Mouse (Mus musculus): ENCODE measurements around the gene Stpg3. TPM values are rescaled to one million over a fixed set of nuclear protein-coding genes. Genes with fewer than 3 reads are reported as not detected.

Stpg3 gene
- polyA plus RNA-seq, 1 experiment, result 0.06 TPM

DNA sequence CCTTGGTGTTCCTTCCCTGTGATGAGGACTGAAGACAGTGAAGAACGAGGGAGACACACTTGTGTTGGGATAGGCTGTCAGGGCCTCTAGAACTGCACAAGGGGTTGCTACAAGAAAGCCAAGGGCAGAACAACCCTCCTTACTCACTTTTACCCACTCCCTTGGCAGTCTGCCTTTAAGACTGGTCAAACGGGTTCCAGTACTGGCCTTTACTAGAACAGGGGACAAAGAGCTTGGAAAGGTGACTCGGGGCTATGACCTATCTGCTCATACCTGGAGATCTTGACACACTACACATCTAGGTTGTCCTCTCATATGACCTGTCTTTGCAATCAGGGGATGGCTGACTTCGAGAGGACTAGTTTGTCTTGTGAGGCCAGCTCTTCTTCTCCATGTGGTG is 23.1 kb upstream of the Stpg3 start:
- DNase-seq (ENCODE audit: extremely low spot score in 1 of 2, low spot score in 1 of 2), result no peak

DNA sequence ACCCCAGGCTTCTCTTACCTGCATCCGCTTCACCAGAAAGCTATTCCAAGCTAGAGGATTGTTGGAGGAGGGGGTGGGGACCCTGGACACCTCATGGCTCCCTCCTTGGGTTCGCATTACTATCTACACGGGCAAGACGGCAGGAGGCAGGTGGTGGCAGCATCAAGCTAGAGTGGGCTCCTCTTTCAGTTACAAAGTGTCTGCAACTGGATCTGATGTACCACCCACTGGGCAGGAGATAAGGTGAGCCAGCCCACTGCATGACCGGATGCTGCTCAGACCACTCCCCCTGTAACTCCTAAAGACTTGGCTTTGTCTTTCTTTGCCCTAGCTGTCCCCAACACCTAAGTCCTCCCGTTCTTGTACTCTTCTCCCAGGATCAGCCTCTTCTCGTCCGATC is 22.2 kb upstream of the Stpg3 start, which contains the start of gene Rnf224:
TSS of gene Rnf224 (minus strand) at position 174 of the 400 bp plus-strand sequence.
- DNase-seq (ENCODE audit: extremely low spot score in 1 of 2, low spot score in 1 of 2), result no peak

DNA sequence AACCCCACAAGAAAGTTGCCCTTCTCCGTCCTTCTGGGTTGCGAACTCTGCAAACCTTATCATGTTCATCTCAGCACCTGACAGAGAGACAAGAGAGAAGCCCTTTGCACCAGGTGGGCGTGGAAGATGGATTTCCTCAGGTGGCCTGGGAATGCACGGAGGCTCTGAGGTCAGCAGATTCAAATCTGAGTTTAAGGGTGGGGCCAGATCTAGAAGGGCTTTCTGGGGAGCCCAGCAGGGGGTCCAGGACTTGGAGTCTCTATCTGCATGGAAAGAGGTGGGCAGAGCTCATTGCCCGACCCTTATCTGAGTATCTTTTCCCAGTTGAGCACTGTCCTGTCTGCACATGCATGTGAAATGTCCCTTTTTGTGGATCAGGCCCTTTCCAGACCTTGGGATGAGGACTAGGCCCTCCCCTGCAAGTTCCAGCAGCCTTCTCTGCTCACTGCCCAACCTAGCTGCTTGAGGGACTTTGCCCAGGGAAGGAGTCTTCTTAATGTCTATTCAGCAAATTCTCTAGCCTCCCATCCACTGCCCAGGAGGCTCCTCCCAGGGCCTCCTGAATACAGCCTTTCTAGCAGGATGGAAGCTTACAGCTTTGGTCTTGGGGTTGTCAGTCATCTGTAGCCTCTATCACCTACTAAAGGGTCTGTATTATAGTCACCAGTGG is 20.2 kb upstream of the Stpg3 start:
- no peak for DNase-seq (ENCODE audit: extremely low spot score in 1 of 2, low spot score in 1 of 2)

DNA sequence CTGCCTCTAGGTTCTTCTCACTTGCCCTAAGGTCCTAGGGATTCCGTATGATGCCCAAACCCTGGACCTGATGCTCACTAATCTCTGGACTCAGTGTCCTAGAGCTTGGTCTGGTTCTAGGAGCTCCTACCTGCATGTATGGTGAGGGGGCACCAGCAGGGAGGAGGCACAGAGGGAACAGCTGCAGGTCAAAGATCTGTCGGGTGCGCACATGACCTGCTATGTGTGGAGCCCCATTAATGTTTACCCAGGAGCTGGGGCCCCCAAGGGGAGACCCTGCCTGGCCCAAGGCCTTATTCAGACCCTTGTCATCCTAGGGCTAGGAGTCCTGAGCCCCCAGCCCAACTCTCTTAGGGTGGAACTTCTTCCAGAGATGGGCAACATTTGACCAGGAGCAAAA is 19.6 kb upstream of the Stpg3 start, which contains the start of gene Slc34a3:
TSS of gene Slc34a3 (minus strand) at position 315 of the 400 bp plus-strand sequence.
- DNase-seq (ENCODE audit: extremely low spot score in 1 of 2, low spot score in 1 of 2), result no peak

DNA sequence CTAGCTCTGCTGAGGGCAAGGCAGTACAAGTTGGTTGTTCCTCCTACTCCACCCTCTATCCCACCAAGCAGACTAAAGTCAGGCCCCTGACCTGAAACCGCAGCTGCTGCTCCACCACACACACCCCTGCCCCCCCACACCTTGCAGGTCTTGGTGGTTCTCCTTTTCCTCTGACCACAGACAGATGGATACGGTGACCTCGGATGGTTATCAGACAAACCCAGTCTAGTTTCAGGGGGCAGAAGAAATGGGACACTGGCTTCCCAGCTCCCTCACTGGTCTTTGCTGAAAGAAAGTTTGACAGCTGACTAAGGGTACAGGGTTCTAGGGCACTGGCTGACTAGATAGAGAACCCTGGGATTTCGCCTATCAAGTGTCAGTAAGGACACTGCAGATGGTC is 19.0 kb upstream of the Stpg3 start:
- DNase-seq (ENCODE audit: extremely low spot score in 1 of 2, low spot score in 1 of 2), result no peak

DNA sequence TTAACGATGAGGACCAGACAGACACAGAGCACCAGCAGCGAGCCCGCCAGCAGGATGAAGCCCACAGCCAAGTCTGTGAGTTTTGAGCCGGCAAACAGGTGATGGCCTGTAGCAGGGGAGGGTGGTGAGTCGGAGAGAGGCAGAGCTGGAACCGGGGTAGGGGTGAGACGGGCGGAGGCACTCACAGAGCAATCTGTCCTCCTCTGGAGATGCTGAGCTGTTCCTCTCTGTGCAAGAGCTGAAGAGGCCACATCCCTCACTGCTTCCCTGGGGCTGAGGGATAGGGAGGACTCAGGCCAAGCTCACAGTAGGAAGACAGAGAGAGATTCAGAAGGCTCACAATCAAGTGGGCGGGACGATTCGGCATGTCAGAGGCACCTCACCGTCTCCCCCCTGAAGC is 16.6 kb upstream of the Stpg3 start:
- DNase-seq (ENCODE audit: extremely low spot score in 1 of 2, low spot score in 1 of 2), result no peak

DNA sequence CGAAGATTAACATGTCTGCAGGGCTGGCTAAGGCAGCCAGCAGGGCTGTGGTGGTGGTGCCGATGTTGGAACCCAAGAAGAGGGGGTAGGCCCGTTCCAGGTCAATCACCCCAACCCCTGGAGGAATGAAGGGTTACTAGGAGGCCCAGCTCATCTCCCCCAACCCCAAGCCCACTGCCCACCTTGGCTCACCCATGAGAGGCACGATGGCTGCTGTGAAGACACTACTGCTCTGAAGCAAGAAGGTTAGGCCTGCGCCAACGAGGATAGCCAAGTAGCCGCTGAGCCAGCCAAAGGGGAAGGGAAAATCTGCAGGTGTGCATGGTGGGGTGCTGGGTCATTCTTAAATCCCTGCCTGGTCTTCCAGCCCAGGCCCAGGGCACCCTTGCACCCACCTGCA is 16.1 kb upstream of the Stpg3 start:
- no peak for DNase-seq (ENCODE audit: extremely low spot score in 1 of 2, low spot score in 1 of 2)

DNA sequence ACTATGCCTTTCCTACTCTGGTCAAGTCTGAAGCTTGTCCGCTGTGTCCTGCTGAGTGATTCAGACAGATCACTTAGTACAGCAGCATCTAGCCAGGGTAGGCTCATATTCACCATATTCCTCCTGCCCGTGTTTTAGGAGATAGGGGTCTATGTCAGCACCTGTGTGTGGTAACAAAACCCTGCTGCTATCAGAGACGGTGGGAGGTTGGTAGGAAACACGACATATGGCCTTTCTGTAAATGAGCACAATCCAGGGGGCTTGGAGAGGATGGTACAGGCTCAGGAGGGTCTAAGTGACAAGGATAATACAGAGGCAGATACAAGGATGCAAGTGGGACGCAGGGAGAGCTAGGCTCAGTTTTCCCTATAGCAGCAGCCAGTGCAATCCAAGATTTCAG is 15.1 kb upstream of the Stpg3 start:
- no peak for DNase-seq (ENCODE audit: extremely low spot score in 1 of 2, low spot score in 1 of 2)

DNA sequence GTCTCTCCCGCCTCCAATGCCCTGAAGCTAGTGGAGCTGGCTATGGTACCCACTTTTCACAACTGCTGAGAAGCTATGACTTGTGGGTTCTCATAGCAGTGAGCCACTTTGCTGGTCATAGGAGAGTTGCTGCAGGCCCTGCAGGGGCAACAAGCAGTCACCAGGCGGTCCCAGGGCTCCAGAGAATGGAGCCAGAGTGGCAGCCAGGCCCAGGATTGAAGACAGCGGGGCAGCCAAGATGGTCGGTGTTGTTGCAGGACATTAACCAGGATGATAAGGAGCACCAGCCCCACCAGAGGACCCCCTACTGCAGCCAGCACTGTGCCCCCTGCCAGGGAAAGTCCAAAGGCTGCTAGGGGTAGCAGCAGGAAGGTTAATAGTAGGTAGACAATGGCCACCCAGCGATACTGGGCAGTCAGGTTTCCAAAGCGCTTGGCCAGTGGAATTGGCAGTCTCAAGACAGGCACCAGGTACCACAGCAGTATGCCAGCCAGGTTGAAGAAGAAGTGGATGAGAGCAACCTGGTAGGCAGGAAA is 14.6 kb upstream of the Stpg3 start:
- no peak for DNase-seq (ENCODE audit: extremely low spot score in 1 of 2, low spot score in 1 of 2)

DNA sequence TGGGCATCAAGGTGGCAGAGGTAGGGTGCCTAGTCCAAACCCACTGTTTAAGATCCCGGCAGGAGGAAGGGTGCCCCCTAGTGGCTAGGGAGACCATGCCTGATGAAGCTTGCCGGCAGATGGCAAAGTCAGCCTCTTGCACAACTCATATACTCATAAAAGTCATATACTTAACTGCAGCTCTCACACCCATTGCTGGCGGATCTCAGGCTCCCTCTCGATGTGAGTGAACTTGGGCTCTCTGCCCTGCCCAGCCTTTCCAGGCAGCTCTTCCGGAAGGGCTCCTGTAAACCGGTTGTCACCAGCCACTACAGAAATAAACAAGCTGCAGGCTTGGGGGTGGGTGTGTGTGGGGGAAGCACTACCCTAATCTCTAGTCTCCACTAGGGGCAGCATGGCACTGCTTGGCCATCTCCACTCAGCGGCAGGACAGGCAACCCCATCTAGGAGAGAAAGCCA is 14.0 kb upstream of the Stpg3 start:
- DNase-seq (ENCODE audit: extremely low spot score in 1 of 2, low spot score in 1 of 2), result peak; percentile 78 to 90

DNA sequence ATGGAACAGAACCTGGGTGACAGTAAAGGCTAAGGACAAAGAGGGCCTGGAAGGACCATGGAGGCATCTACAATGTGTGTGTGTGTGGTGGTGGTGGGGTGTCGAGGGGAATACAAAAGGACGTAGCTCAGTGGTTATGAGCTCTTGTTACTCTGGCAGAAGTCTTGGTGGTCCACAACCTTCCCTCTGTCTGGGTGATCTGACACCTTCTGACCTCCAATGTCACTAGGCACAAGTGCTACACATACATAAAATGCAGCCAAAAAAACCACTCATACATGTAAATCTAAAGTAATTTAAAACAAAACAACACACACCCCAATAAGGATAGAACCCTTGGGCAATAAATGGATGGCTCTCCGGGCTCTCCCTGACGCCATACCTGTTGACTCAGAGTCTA is 13.0 kb upstream of the Stpg3 start:
- DNase-seq (ENCODE audit: extremely low spot score in 1 of 2, low spot score in 1 of 2), result no peak

DNA sequence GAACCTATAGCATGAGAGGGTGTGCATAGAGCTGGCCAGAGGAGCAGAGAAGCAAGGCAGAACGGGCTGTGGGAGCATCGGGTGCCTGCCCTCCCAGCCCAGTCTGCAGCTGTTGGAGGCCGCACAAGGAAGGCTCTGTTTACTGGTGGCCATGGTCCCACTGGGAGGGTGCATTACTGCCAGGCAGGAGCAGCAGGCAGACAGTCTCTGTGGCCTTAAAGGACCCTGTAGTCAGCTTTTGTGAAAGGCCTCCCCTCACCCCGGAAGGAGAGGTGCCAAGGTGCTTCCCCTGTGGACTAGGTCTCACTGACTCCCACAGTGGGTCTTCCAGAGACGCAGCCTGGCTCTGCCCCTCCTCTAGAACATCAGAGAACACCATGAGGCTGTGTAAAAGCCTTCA is 12.4 kb upstream of the Stpg3 start:
- DNase-seq (ENCODE audit: extremely low spot score in 1 of 2, low spot score in 1 of 2), result peak in 1 of 2 experiments; percentile 49

DNA sequence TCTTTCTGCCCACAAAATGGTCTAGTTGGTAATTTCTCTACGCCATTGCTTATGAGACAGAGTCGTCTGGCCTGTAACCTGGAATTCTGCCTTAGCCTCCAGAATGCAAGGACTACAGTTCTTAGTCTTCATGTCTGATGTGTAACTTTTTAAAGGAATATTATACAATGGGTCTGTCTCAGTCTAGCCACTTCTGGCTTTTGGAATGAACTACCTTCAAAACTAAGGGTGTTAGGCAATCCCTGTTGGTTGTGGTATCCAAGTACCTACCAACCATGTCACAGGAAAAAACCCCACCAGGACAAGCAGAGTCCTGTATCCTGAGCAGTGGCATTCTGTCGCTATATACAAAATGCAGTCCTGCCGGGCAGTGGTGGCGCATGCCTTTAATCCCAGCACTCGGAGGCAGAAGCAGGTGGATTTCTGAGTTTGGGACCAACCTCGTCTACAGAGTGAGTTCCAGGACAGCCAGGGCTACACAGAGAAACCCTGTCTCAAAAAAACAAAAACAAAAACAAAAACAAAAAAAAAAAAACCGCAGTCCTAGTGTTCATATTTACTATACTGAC is 11.5 kb upstream of the Stpg3 start:
- DNase-seq (ENCODE audit: extremely low spot score in 1 of 2, low spot score in 1 of 2), result no peak

DNA sequence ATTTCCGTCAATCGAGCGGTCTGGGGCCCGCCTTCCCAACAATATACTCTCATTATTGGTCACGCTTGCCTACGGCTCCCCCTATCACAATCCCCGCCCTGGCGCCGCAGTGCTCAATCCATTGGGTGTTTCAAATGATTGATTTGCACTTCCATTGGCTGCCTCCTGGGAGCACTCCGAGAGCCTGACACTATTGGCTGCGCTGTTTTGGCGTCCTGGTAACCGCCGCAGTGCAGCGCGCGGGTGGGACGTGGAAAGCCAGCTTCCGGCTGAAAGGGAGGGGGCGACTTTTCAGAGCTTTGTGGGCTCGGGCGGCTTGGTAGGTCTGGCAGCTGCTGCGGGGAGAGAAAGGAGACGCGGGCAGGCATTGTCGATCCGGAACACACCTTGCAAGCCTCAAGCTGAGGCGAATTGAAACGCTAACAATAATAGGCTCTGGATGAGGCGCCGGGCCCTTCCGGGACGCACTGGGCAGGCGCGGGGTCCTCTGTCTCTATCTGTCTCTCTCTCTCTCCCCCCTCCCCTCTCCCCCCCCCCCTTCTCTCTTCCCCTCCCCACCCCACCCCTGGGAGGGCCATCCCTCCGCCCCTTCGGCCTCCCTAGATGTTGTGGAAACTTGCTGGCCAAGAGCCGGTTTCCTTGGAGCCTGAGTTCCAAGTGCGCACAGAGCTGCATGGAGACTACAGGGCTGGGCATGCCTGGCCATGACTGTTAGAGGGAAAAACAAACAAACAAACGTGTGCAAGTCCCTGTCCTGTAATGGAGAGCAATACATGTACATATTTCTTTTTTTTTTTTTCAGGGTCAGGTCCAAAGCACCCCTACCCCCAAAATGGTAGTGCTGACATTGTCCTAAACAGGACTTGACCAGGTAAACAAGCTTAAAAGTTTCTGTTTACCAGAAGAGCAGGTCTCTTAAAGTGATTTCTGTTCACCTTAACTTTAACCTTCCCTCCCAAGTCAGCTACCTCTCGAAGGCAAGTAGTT is 10.6 kb upstream of the Stpg3 start:
- peak; percentile 99 to 100 for DNase-seq (ENCODE audit: extremely low spot score in 1 of 2, low spot score in 1 of 2)

DNA sequence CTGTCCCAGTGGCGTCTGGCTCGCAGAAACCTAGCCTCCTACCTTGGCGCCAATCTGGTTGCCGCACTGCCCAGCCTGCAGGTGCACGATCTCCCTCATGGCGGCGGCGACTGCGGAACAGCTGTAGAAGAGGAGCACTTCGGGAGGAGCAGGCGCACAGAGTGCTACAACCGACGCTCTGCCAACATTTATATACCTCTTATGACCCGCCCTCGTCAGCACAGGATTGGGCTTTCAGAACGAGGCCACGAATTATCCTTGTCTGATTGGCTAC is 10.0 kb upstream of the Stpg3 start, which contains the start of gene Tubb4b:
TSS of gene Tubb4b (minus strand) at position 211 of the 274 bp plus-strand sequence.
- no peak for DNase-seq (ENCODE audit: extremely low spot score in 1 of 2, low spot score in 1 of 2)

DNA sequence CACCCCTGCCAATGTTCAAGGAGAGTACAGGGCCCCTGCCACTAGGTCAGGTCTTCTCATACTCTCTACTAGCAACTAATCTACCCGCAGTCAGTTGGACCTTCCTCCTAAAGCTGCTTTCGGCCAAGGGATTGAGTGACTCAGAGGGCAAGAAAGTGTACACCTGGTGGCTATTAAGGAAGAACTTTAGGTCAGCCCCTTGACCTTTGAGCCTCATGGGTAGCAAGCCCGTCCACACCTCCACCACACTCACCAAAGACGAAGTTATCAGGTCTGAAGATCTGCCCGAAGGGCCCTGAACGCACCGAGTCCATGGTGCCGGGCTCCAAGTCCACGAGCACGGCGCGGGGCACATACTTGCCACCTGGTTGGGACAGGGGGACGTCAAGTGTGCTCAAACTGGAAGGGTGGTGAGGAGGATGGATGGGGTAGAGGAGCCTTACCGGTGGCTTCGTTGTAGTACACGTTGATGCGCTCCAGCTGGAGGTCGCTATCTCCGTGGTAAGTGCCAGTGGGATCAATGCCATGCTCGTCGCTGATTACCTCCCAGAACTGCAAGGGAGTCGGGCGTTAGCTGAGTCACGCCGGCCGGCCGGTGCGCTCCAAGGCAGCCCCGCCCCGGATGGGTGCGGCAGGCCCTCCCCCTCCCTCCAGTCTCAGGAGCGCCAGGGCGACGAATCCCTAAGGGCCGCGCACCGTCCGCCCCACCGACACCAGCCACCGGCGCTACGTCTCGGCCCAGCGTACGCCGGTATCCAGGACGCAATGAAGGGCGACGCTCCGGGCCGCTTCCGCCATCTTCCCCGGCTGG is 9.4 kb upstream of the Stpg3 start:
- DNase-seq (ENCODE audit: extremely low spot score in 1 of 2, low spot score in 1 of 2), result peak in 1 of 2 experiments; percentile 77

DNA sequence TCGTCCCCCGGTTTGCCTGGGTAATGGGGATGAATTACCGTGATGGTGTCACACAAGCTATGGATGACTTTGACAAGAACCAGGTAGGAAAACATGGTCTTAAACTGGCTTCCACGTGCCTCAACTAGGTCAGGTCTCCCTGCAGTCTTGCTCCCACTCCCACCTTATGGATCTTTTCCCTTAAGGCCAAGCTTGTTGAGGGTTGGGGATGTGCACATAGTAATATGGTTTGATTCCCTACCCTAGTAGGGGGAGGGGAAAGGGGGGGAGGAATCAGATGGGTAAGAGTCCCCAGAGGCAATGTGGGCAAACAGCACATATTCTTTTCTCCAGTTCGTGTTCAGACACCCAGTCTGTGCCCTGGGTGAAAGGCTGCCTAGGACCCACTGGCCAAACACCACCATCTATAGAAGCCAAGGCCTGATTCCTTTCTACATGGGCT is 6.9 kb upstream of the Stpg3 start:
- no peak for DNase-seq (ENCODE audit: extremely low spot score in 1 of 2, low spot score in 1 of 2)

DNA sequence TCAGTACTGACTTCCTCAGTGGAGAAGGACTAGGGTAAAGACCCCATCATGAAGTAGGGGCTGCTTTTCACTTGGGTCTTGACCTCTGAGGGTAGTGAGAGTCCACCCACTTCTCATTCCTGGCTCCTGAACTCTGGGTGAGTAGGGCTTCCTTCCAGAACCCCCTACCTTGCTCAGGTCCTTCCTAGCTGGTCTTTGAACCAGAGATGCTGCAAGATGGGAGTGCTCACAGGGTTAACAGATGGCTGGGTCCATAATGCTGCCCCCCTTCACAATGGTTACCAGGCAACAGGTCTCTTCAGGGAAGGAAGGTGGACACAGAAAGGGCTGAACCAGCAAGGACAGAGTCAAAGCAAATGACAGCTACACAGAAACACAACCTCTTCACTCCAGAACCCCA is 4.0 kb upstream of the Stpg3 start, which contains the start of gene Fam166a:
TSS of gene Fam166a (plus strand) at position 301 of the 400 bp plus-strand sequence.
- DNase-seq (ENCODE audit: extremely low spot score in 1 of 2, low spot score in 1 of 2), result no peak

DNA sequence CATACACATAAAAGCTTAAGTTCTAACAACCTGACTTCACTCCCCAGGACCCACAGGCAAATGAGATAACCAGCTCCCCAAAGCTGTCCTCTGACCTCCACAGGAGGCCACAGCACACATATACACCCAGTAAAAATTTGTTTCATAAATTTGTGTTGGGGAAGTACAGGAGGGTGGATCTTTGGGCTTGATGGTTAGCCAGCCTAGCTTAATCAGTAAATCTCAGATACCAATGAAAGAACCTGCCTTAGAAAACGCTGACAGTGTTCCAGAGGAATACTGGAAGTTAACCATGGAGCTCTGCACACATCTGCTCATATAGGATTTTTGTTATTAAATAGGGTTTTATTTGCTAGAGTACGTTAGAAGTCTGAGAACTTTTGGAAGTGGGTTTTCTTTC is 3.2 kb upstream of the Stpg3 start:
- no peak for DNase-seq (ENCODE audit: extremely low spot score in 1 of 2, low spot score in 1 of 2)

DNA sequence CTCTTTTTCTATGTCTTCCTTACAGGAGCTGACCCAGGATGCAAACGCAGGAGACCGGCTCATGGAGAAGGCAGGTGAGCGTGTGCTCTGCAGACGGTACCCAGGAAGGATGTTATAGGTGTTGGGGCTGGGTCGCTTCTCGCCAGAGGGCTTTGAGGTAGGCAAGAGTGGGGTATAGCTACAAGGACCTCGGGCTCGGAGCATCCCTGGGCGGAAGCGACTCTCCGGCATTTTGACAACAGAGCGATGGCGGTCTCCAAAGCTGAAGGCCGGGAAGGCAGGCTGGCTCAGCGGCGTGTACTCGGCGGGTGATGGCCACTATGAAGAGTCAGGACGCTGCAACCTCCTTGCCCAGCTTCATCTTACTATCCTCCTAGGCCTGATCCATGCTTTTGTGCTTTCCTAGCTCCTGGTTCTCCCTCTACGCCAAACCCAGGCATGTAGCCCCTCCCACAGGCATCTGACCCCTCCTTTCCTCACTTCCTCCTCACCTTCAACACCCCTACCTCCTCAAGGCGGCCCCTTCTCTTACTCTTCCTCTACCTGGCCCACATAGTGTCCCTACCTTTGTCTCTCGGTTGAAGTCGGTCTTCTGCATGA is 1.1 kb downstream of the Stpg3 start:
- DNase-seq (ENCODE audit: extremely low spot score in 1 of 2, low spot score in 1 of 2), result no peak

Measured in frontal cortex, adult 2 months (tissue).